Mouse (Mus musculus) CD4-positive helper T cell, adult 2 months (primary cell): Measurements from ENCODE around the gene Slc29a1.

Experiments
- DNase-seq: peaks from one replicate; pipeline ENCODE4 v3.0.0-alpha.2; 2012; ENCODE audit warnings: low read depth, missing footprints, low spot score

Slc29a1 gene

DNA sequence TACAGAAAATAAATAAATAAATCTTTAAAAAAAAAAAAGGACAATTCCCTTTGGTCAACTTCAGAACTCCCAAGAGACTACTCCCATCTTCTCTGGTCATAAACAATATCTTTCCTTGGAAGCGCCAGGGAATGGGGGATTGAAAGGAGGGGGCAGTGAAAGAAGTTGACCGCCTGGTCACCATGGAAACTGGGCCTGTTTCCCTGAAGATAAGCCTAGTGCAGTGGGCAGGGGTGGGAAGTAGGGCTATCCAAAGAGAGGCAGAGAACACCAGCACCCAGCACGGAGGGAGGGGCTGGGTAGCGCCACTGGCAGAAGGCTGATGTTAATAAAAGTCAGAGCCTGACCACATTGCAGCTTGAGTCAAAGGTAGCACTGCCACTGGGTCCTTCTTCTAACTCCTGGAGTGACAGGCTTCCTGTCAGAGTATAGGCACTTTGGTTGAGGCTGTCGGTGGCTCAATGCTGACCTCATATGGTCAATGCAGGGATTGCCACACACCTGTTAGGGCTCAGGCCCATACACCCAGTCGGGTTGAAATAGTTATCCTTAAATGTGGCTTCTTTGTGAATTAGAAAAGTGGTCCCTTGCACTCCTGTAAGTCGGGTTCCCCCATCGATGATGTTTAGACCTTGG lies 47.5 kb downstream of the Slc29a1 start:
- peak; percentile 86 for DNase-seq

DNA sequence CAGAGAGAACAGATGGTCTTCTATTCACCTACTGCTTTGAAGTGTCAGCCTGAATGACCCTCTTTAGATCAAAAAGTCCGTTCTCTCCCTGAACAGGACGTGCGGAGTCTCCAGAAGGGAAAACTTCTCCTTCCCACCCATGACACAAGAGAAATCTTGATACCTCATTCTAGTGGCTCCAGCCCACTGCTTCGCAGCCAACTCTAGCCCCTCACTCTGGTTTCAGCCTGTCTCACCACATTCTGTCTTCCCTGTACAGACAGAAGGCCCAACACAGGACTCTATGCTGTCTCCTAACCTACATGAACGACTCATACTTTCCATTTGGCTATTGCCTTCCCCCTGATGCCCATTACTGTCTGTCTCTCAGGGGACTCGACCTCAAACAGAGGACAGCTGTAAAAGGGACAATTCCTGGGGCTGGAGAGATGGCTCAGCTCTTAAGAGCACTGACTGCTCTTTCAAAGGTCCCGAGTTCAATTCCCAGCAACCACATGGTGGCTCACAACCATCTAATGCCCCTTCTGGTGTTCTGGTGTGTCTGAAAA lies 48.1 kb downstream of the Slc29a1 start:
- no peak for DNase-seq

DNA sequence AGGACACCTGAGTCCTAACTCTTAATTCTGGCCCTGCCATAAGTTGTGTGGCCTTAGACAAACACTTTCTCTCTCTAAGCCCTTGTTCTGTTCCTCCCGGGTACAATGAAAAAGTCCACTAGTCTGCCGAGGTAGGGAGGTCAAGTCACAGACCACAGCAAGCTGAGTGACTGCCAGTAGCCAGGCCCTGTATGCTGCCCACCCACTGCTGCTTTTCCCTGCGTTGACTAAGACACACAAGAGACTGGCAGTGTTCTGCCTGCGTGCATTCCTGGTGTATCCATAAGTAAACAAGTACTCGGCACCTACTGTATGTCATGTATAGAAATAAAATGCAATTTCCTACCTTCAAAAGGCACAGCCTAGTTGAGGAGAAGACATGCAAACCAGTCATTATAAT lies 49.2 kb downstream of the Slc29a1 start:
- no peak for DNase-seq

DNA sequence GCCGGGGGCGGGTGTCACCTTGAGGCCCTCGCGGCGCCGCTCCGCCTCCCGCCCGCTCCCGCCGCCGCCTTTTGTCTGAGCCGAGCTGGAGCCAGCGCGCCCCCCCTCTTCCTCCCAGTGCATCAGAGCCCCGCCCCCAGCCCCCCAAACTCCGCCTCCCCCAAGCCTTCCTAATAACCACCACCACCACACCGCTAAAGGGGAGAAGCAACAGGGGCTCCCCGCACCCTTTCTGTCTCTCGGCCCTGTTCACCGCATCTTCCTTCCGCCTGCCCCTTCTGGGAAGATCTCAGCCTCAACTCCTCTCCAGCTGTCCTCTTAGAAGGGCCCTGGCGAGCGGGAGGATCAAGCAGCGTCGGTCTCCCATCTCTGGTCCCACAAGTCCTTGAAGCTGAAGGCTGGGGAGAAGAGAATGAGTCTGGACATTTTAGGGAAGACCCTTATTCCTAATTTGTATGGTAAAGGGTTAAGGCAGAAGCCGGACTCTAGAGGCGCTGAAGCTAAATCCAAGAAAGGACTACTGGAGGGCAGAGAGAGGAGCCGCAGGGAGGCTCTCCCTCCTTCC lies 49.7 kb downstream of the Slc29a1 start, which contains the start of gene Tmem151b:
Gene Tmem151b (minus strand): TSS at position 61 of the 565 bp plus-strand sequence.
- DNase-seq: peak; percentile 45

- DNase-seq: peak; percentile 44
Observed at GRCm38 (mm10) chr17:45548541-45549512, 50.6 kb downstream of the Slc29a1 start.

DNA sequence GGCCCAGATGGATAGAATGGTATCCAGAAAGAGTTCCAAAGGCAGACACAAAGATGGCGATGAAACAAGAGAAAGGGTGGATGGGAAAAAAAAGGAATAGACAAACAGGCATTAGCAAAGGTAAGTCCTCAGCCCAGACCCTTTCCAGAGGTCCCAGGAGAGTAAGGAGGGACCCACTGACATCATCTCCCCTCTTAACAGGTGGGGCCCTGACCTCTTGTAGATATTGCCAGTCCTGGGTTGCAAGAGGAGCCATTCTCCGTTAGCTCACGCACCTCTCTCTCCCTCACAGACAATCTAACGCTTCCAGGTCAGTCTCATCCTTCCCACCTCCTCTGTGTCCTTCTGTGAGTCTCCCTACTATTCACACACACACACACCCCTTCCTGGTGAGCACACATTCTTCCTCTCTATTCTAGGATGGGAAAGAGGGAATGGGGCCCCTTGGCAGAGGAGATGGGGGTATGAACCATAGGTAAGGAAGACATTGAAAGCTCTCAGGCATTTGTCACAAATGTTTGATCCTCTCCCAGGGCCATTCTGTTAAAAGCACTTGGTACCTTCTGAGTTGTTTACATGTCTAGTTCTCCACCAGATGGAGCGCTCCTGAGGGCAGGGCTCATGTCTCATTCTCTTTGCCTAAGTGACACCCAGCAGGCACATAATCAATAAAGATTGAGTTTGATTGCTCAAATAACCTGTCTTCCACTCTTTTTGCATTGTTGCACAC lies 51.8 kb downstream of the Slc29a1 start:
- DNase-seq: no peak

- DNase-seq: no peak
Observed at GRCm38 (mm10) chr17:45546941-45547340, 52.5 kb downstream of the Slc29a1 start.

DNA sequence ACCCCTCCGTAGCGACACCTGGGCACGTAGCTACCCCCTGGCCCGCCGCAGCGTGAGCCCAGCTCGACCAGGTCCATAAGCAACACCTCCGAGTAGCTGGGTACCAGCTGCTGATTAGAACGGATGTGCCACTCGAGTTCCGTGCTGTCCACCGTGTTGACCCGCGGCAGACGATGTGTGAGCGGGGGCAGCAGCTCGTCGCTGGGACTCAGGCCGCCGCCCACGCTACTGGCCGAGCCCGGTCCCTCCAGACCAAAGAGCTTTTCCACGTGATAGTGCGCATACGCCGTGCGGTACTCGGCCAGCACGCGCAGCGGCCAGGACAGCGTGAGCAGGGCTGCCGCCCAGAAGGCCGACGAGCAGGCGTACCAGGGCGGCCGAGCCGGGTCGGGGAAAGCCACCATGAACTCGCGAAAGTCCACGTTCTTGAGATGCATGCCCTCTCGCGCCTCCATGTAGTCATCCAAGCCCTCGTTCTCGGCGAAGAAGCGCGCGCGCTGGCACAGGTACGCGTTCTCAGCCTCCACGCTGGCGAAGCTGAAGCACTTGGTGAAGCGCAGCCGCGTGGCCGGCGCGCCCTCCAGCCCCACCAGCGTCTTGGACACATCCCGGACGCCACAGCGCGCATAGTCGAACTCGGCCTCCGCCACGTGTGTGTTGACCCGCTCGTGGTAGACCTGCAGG lies 54.0 kb downstream of the Slc29a1 start:
- no peak for DNase-seq

DNA sequence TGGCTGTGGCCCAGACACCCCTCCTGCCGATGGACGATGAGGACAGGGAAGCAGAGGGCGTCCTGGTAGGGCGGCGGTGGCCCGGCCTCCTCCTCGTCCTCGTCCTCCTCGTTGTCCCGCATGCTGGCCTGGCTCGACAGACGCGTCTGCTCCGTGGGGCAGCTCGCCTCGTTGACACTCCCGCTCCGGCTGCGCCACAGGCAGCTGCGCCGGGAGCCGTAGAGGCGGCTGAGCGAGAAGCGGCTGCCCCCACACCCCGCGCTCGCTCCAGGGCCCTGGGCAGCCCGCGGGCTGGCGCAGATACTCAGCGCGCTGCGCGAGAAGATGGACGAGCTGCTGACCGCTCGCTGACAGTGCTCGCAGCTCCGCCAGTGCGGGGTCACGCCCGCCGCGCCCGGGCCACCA lies 54.5 kb downstream of the Slc29a1 start:
- DNase-seq: no peak

- DNase-seq: no peak
Observed at GRCm38 (mm10) chr17:45544001-45544872, 55.2 kb downstream of the Slc29a1 start.

DNA sequence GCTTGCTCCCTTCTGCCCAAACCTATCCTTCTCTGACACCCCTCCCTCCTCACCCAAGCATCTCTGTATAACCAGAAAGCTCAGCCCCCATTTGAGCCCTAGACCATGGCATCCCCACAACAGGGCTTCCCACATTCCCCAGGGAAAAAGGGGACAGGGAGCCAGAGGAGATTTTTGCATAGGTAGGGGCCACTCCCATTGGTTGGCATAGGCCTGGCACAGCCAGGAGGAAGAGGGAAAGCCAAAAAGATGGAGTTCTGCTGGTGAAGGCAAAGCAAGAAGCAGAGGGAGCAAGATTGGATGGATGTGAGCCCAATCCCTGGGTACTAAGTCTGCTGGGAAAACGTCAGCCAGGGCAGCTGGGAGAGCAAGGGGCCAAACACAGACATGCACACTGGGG lies 56.3 kb downstream of the Slc29a1 start:
- no peak for DNase-seq

DNA sequence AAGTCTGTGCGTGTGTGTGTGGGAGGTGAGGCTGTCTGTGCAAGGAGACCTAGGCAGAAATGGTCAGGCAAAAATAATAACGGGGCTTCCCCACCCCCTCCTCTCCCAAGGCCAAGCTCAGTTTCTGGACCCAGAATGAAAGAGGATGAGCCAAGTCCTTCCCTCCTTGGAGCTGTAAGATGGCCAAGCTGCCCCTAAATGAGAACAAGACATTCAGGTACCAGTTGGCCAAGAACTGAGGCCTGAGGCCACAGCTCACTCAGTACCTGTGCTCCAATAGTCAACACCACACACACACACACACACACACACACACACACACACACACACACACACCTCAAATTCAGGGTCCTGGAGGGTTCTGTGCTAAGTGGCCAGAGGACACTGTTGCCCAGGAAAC lies 56.7 kb downstream of the Slc29a1 start:
- no peak for DNase-seq

DNA sequence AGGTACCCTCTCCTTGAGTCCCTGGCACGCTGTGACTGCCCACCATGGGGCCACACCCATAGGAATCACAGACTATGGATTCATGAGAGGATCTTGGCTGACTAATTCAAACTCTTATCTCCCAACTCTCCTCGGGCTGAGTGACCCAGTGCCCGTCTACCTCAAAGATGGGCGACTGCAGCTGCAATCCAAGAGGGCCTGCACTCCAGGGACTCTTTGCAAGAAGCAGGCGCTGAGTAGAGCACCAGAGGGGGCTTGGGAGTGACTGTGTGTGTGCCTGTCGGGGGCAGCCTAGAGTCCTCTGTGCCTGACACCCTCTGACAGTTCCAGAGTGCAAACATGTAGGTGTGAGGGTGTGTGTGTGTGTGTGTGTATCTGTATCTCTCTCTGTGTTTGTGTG lies 57.3 kb downstream of the Slc29a1 start:
- no peak for DNase-seq

DNA sequence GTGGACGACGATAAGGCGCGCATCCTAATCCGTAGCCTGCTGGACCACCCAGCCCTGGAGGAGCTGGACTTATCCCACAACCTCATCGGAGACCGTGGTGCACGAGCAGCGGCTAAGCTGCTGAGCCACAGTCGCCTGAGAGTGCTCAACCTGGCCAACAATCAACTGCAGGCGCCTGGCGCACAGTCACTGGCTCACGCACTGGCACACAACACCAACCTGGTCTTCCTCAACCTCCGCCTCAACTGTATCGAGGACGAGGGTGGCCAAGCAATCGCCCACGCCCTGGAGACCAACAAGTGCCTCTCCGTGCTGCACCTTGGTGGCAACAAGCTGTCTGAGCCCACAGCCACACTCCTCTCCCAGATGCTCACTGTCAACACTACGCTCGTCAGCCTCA lies 59.7 kb downstream of the Slc29a1 start:
- no peak for DNase-seq

DNA sequence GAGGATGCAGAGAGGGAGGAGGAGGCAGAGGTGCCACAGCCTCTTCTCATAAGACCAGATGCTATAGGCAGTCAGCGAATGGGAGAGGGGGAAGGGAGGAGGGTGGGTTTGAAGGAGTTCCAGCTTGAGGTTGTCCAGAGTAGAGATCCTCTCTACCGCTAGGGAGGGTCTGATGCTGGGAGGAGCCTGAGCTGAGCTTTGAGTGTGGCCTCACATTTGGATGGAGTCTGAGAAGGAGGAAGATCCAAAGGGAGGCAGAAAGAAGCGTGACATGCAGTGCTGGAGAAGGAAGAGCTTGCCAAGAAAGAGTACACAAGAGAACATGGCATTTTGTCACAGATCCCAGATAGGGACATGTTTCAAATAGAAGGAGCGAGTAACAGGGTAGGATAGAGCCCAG lies 61.0 kb downstream of the Slc29a1 start:
- no peak for DNase-seq

DNA sequence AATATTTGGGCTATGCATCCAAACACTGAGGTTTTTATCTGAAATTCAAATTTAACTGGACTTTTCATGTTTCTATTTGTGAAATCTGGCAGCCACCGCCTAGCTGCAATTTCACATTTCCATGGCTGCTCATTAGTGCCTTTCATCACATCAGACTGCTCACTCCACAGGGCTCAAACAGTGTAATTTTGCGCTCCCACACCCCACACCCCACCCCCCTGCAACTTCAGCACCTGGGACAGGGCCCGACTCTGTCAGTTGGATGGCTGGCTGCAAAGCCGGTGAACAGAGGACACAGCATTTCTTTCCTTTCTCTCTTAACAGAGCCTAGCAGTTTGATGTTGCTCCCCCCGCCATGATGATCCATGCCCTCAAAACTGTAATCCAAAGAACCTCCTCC lies 63.1 kb downstream of the Slc29a1 start:
- no peak for DNase-seq
